Mouse (Mus musculus) liver, postnatal 0 days (tissue): ENCODE measurements around the gene Smad1.

Source experiments
- CTCF ChIP-seq: sonication (generic); IDR thresholded peaks from 2 replicates; pipeline ENCODE4 v1.5.1; 2016; ENCODE audit warnings: antibody characterized with exemption, low read depth
- EP300 ChIP-seq: IDR thresholded peaks from 2 replicates; pipeline ENCODE4 v1.6.1; 2016; ENCODE audit warnings: antibody characterized with exemption, low read depth, mild to moderate bottlenecking

GRCm38 (mm10) chr8:79404895-79405557, 5.7 kb upstream of the Smad1 start:
- TF ChIP-seq CTCF (no peak), EP300 (no peak)
